Mouse (Mus musculus) activated CD4-positive, CD25-positive, alpha-beta regulatory T cell, adult 9 weeks (primary cell): ENCODE measurements around the gene Mrpl10. TPM values are rescaled to one million over a fixed set of nuclear protein-coding genes. Genes with fewer than 3 reads are reported as not detected.

ENCODE experiments used
- polyA plus RNA-seq: library from polyadenylated mRNA; unstranded; fragments of 100-300 nt; shearing (Covaris generic); gene quantifications from one replicate; pipeline ENCODE4 v1.2.1, GENCODE M21; 2017

The Mrpl10 gene
- 86.0 TPM for polyA plus RNA-seq

DNA sequence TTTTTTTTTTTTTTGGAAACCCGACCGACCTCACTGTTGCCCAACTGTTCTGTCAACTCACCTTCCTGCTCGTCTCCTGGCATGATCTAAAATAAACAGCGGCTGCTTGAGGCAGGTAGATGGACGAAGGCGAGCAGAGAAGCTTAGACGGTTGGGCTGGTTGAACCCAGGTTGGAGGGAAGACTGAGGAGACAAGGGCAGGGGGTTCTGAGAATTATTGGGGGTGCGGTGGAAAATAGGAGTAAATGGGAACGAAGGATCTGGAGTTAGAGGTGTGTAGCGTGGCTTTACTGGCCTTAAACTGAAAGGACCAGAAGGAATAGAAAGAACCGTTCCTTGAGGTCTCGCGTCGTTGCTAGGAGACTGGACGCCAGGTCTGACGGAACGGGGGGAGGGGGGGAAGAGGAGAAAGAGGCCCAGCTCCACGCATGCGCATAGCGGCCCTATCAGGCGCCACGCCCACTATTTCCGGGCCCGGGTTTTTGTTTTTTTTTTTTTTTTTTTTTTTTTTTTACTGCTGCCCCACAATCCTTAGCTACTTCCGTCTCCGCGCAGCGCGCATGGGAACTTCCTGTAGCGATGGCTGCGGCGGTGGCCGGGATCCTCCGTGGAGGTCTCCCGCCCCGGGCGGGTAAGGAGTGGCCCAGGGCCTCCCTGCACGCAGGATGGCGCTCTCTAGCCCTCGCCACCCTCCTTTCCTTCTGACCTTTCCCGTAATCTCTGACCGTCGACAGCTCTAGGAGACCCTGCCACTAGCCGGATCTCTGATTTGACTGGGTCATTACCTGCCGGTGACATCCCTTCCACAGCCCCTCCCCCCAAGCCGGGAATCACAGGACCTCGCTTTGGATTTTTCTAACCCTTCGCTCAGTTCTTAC, at the start of gene Mrpl10, which contains the start of gene Lrrc46:
Gene Mrpl10 (plus strand): TSS at position 539 of the 878 bp plus-strand sequence.
Gene Lrrc46 (minus strand): TSS at position 386 of the 878 bp plus-strand sequence.

DNA sequence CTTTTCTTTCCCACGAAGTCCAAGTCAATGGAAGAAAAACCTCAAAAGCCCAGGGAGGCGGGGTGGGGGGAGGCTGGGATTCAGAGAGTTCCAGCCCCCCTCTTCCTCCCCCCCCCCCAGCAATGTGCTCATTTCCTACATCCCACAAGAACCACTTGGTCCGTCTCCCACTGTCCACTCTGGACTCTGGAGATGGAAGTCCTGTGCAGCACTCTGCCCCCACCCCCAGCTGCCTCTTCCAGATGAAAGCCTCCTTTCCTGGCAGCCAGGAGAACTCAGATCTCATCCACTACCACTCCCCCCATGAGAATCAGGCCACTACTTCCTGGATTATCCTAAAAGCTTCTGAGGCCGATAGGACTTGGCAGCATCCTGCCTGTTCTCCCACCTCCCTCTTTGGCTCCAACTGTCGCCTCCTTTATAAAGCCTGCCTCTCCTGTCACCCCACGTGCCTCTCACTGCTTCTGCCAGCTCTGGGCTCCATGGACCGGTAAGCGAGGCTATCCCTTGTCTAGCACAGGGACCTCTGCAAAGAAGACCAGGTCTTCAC, 28.2 kb upstream of the Mrpl10 start, which contains the start of gene Sp6:
Gene Sp6 (plus strand): TSS at position 274 of the 550 bp plus-strand sequence.

GRCm38 (mm10) chr11:97029686-97030417, 11.5 kb upstream of the Mrpl10 start, which contains the start of gene Scrn2:
Scrn2 (plus strand) TSS chr11:97029938.

GRCm38 (mm10) chr11:97050216-97050943, 9.0 kb downstream of the Mrpl10 start, which contains the start of gene Osbpl7:
Osbpl7 (plus strand) TSS chr11:97050628.

Other genes with a start within 250 kb of the Mrpl10 start
- 64.3 TPM for gene Nfe2l1, start 211.6 kb upstream of the Mrpl10 start, polyA plus RNA-seq
- 0.40 TPM for gene Copz2, start 191.7 kb upstream of the Mrpl10 start, polyA plus RNA-seq
- gene Cdk5rap3, start 125.1 kb upstream of the Mrpl10 start, polyA plus RNA-seq = 86.8 TPM
- 0.33 TPM for gene Prr15l, start 113.5 kb upstream of the Mrpl10 start, polyA plus RNA-seq
- gene Pnpo, start 97.6 kb upstream of the Mrpl10 start, polyA plus RNA-seq = 39.1 TPM
- 62.9 TPM for gene Sp2, start 58.6 kb upstream of the Mrpl10 start, polyA plus RNA-seq
- 6.7 TPM for gene Sp6, start 28.2 kb upstream of the Mrpl10 start, polyA plus RNA-seq
- 16.8 TPM for gene Scrn2, start 11.6 kb upstream of the Mrpl10 start, polyA plus RNA-seq
- gene Lrrc46, start 153 bp upstream of the Mrpl10 start, polyA plus RNA-seq = not detected
- 37.7 TPM for gene Osbpl7, start 9.1 kb downstream of the Mrpl10 start, polyA plus RNA-seq
- gene Tbx21, start 73.8 kb downstream of the Mrpl10 start, polyA plus RNA-seq = 9.1 TPM
- gene Tbkbp1, start 109.9 kb downstream of the Mrpl10 start, polyA plus RNA-seq = 0.11 TPM
- gene Kpnb1, start 146.3 kb downstream of the Mrpl10 start, polyA plus RNA-seq = 30.9 TPM
- gene Npepps, start 239.1 kb downstream of the Mrpl10 start, polyA plus RNA-seq = 28.7 TPM